Comparison of ENCODE assay signal across 9 mouse cellular contexts in the genomic region with DNA sequence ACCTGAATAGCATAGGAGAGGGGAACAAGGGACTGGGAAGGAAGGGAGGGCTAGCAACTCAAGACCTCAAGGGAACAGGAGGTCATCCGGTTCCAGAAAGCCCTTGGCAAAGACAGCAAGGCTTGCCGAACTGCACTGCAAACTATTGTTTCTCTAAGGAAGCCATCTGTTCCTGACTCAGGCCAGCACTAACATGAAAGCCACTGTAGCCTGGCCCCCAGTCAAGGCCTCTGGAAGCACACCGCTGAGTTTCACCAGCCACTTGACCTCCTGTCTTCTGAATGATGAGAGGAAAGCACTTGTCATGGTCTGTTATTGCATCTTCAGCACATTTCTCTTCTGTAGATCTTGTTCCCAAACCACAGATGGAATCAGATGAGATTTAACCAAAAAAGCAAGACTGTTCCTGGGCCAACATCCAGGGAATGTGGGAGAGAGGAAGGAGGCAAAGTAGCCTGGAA. TPM values are rescaled to one million over a fixed set of nuclear protein-coding genes. Genes with fewer than 3 reads are reported as not detected.
DNase-seq lines count a peak whose midpoint lies in the region; TF ChIP-seq lines count a peak whose summit lies in the region.
"Had no signal": no experiment of that assay in that cellular context is flagged by ENCODE, and none has a peak within 500 bp of the region (broad histone marks: within the 10 kb centered on the region; RNA-seq: fewer than 3 reads in every experiment).

No protein-coding gene starts in this region.

- H3K4me1 ChIP-seq in heart, adult 2 months (ENCODE audit: control insufficient read depth, insufficient read depth, low read length): peaks cover 14% of the 10 kb centered on the region
- H3K4me1 ChIP-seq in forebrain, embryonic 10.5 days: no peaks in the 10 kb centered on the region

- DNase-seq in frontal cortex, postnatal 36 days (ENCODE audit: low spot score in 2 of 2): peak; percentile 13 to 36
- DNase-seq in frontal cortex, postnatal 10 days (ENCODE audit: low spot score in 2 of 2): no peak
- DNase-seq in adipocyte (ENCODE audit: low spot score) (peak; percentile 84), MN1 (ENCODE audit: low spot score) (no peak)
- peak; percentile 62 to 80 for DNase-seq in heart, adult 2 months
- DNase-seq in kidney, postnatal 14 days: peak; percentile 78
- DNase-seq in forebrain, embryonic 10.5 days (ENCODE audit: extremely low spot score, low spot score): no peak
- DNase-seq in retina, postnatal 1 day: no peak

- no peak overlapping the region for H3K9ac ChIP-seq in heart, adult 2 months (ENCODE audit: low read depth, low read length)

- TF ChIP-seq POLR2A in heart, adult 2 months (IDR thresholded peaks at IDR 0.05; ENCODE audit: insufficient read depth, low read depth, low read length): no peak

- intact Hi-C loops in heart, adult 2 months (cut with DNase I): no loop called here

- H3K27ac ChIP-seq in heart, adult 2 months: peak overlapping the region; percentile 66
- no peak overlapping the region for H3K27ac ChIP-seq in forebrain, embryonic 10.5 days
- H3K27ac ChIP-seq: macrophage had no signal

- no peaks in the 10 kb centered on the region for H3K79me2 ChIP-seq in heart, adult 2 months (replicated peaks; ENCODE audit: control insufficient read depth, insufficient read depth, low read length)

- WGBS in heart, adult 2 months: 27% methylated on average over 3 of the region's 3 CpGs
- WGBS in forebrain, embryonic 10.5 days: 81% methylated on average over 3 of the region's 3 CpGs

- H3K4me3 ChIP-seq in heart, adult 2 months: no peak overlapping the region
- H3K4me3 ChIP-seq in forebrain, embryonic 10.5 days: no peak overlapping the region

- H3K9me3 ChIP-seq in forebrain, embryonic 10.5 days: no peaks in the 10 kb centered on the region

- H3K27me3 ChIP-seq in heart, adult 2 months (ENCODE audit: control insufficient read depth, insufficient read depth, low read length): no peaks in the 10 kb centered on the region
- H3K27me3 ChIP-seq in forebrain, embryonic 10.5 days (ENCODE audit: poor library complexity, severe bottlenecking): no peaks in the 10 kb centered on the region

- peak; percentile 85 for TF ChIP-seq EP300 in heart, adult 2 months (IDR thresholded peaks at IDR 0.05; ENCODE audit: insufficient read depth, low read depth, low read length)

- H3K36me3 ChIP-seq in heart, adult 2 months (ENCODE audit: control insufficient read depth, insufficient read depth, low read length): peaks cover 7% of the 10 kb centered on the region
- no peaks in the 10 kb centered on the region for H3K36me3 ChIP-seq in forebrain, embryonic 10.5 days (replicated peaks)

- TF ChIP-seq CTCF in heart, adult 2 months (IDR thresholded peaks at IDR 0.05): no peak

RNA-seq across cellular contexts. Expression of a gene that starts 45.4 kb away (rescaled TPM):
- total RNA-seq in heart, adult 2 months (2021): 1 to 10 TPM; 6.4 to 8.7 TPM
- polyA plus RNA-seq in heart, adult 2 months (2012; rRNA removed): 9.0 and 13.1 TPM in 2 replicates
- 160 and 162 TPM in 2 replicates for polyA plus RNA-seq in forebrain, embryonic 10.5 days (2016; fragmentation: Nextera tagmentation; extraction: Ambion mirVana)

RNA-seq across cellular contexts. Expression of a gene that starts 53.8 kb away (rescaled TPM):
- 10 to 100 TPM; 22.0 to 24.0 TPM for total RNA-seq in heart, adult 2 months (2021)
- polyA plus RNA-seq in heart, adult 2 months (2012; rRNA removed): 8.0 and 12.5 TPM in 2 replicates
- 25.8 and 29.6 TPM in 2 replicates for polyA plus RNA-seq in forebrain, embryonic 10.5 days (2016; fragmentation: Nextera tagmentation; extraction: Ambion mirVana)

Comparison
In these comparisons a context has a peak if more than half of its experiments do, and no peak if none do; other contexts are left out.
1. DNase-seq: peak in frontal cortex, postnatal 36 days (2 of 2), adipocyte (single experiment), heart, adult 2 months (2 of 2) and kidney, postnatal 14 days (single experiment); none in frontal cortex, postnatal 10 days (0 of 2), MN1 (single experiment), forebrain, embryonic 10.5 days (single experiment) and retina, postnatal 1 day (single experiment).
2. RNA of a gene that starts 45.4 kb away (polyA plus RNA-seq): 160 to 162 TPM in forebrain, embryonic 10.5 days; 9.0 to 13.1 TPM in heart, adult 2 months; every median in the first group is over 10 times any median in the second.